Mouse (Mus musculus) liver, embryonic 14.5 days (tissue): Measurements from ENCODE around the gene Pter.

Experiments
- CTCF ChIP-seq: IDR thresholded peaks from 2 replicates; pipeline ENCODE4 v1.5.1; 2016; ENCODE audit warnings: antibody characterized with exemption, low read depth, control low read depth
- EP300 ChIP-seq: IDR thresholded peaks from 2 replicates; pipeline ENCODE4 v1.6.1; 2016; ENCODE audit warnings: antibody characterized with exemption, low read depth

DNA sequence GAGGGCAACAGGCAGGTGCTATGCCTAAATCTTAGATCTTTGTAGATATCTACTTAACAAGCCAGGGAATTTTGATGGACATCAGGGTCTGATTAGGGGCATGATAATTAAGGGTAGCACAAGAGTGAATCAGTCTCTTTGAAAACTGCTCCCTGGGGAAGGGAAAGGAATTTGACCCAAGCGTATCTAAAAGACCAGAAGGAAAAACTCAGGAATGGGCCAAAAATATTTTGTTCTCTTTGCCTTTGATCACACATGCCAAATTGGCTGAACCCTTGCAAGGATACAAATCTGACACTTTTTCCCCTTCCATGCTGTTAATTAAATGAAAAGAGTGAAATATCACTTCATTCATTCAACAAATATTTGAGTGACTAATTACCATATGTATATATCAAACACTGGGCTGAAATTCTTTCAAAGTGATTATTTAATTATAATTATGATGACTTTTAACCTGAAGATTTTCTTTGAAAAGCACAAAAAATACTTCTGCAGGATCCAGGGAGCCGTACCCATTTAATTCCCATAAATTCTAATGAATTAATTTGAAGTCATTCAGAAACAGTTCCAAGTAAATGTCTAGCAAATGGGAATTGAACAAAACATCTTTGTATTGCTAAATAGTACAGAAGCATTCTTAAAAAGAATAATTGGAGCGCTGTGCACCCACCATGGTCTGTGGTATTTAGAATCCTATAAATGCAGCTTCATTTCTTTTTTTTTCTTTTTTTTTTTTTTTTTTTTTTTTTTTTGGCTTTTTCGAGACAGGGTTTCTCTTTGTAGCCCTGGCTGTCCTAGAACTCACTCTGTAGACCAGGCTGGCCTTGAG, 61.3 kb downstream of the Pter start:
- no peak for TF ChIP-seq CTCF
- no peak for TF ChIP-seq EP300
